Mouse (Mus musculus): ENCODE measurements around the gene Fgf12.

The Fgf12 gene

GRCm38 (mm10) chr16:28475553-28475952 lies 277.3 kb downstream of the Fgf12 start:
- DNase-seq = peak; percentile 74 to 78

- peak; percentile 49 to 68 for DNase-seq
Observed at GRCm38 (mm10) chr16:28454821-28455220, 298.0 kb downstream of the Fgf12 start.

GRCm38 (mm10) chr16:28447114-28447455 lies 305.8 kb downstream of the Fgf12 start:
- peak in 1 of 2 experiments; percentile 31 for DNase-seq

GRCm38 (mm10) chr16:28446334-28447113 lies 306.3 kb downstream of the Fgf12 start:
- peak; percentile 81 to 84 for DNase-seq

GRCm38 (mm10) chr16:28445800-28446333 lies 307.0 kb downstream of the Fgf12 start:
- peak; percentile 52 to 58 for DNase-seq

GRCm38 (mm10) chr16:28444993-28445799 lies 307.7 kb downstream of the Fgf12 start:
- peak; percentile 77 to 81 for DNase-seq

GRCm38 (mm10) chr16:28421617-28422016 lies 331.3 kb downstream of the Fgf12 start:
- DNase-seq = no peak

- no peak for DNase-seq
Observed at GRCm38 (mm10) chr16:28419693-28420299, 333.1 kb downstream of the Fgf12 start.

GRCm38 (mm10) chr16:28411210-28411817 lies 341.6 kb downstream of the Fgf12 start:
- peak; percentile 37 to 52 for DNase-seq

- peak in 1 of 2 experiments; percentile 22 for DNase-seq
Observed at GRCm38 (mm10) chr16:28408294-28408693, 344.6 kb downstream of the Fgf12 start.

GRCm38 (mm10) chr16:28407892-28408291 lies 345.0 kb downstream of the Fgf12 start:
- no peak for DNase-seq

GRCm38 (mm10) chr16:28404156-28404555 lies 348.7 kb downstream of the Fgf12 start:
- DNase-seq = no peak

- peak; percentile 76 to 78 for DNase-seq
Observed at GRCm38 (mm10) chr16:28402701-28403100, 350.2 kb downstream of the Fgf12 start.

GRCm38 (mm10) chr16:28391283-28391682 lies 361.6 kb downstream of the Fgf12 start:
- no peak for DNase-seq

GRCm38 (mm10) chr16:28389114-28389513 lies 363.8 kb downstream of the Fgf12 start:
- DNase-seq = no peak

- no peak for DNase-seq
Observed at GRCm38 (mm10) chr16:28374790-28375189, 378.1 kb downstream of the Fgf12 start.

GRCm38 (mm10) chr16:28373311-28373710 lies 379.6 kb downstream of the Fgf12 start:
- no peak for DNase-seq

- DNase-seq = no peak
Observed at GRCm38 (mm10) chr16:28350624-28351023, 402.2 kb downstream of the Fgf12 start.

- peak in 1 of 2 experiments; percentile 23 for DNase-seq
Observed at GRCm38 (mm10) chr16:28345323-28345722, 407.5 kb downstream of the Fgf12 start.

GRCm38 (mm10) chr16:28337930-28338329 lies 414.9 kb downstream of the Fgf12 start:
- DNase-seq = peak; percentile 15 to 36

GRCm38 (mm10) chr16:28336700-28337099 lies 416.2 kb downstream of the Fgf12 start:
- DNase-seq = no peak

GRCm38 (mm10) chr16:28335025-28335424 lies 417.8 kb downstream of the Fgf12 start:
- no peak for DNase-seq

GRCm38 (mm10) chr16:28323576-28323975 lies 429.3 kb downstream of the Fgf12 start:
- no peak for DNase-seq

All from cerebellum, postnatal 25 days (tissue).